Mouse (Mus musculus) lung, postnatal 10 days (tissue): ENCODE results near the gene Dach1.

Experiments used
- DNase-seq: peaks from one replicate; pipeline ENCODE4 v3.0.0; 2021

Gene Dach1

DNA sequence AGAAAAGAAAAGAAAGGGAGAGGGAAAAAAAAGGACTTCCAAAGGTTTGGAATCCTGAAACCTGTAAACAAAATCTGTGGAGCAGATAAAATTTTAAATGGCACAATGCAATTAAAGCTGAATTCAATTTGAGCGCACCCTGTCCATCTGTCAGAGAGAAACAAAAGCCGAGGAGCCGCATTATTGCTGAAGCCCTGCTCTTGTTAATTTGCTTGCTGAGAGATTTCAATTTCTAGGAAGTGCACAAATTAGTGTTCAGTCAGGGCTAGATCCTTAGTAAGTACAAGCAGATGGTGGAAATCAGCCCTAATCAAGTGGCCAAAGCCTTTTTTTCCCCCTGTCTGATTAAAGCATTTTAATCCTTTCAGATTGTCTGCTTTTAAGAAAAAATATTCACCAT, 60.8 kb downstream of the Dach1 start:
- DNase-seq = no peak

DNA sequence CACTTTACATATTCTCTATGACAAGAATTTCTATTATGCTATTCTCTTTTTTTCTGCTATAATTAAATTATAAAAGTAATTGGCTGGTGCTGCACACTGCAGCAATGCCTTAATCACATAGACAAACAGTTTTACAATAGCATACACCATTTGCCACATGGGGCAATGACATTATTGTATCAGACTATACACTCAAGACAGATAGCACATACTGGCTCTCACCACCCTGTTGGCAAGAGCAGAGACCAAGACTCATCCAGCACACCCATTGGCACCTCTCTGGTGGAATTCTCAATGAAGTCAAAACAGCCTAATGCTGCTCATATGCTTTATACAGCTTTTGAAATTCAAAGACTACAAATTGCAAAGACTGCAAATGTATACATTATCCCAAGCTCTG, 63.4 kb downstream of the Dach1 start:
- DNase-seq = no peak

DNA sequence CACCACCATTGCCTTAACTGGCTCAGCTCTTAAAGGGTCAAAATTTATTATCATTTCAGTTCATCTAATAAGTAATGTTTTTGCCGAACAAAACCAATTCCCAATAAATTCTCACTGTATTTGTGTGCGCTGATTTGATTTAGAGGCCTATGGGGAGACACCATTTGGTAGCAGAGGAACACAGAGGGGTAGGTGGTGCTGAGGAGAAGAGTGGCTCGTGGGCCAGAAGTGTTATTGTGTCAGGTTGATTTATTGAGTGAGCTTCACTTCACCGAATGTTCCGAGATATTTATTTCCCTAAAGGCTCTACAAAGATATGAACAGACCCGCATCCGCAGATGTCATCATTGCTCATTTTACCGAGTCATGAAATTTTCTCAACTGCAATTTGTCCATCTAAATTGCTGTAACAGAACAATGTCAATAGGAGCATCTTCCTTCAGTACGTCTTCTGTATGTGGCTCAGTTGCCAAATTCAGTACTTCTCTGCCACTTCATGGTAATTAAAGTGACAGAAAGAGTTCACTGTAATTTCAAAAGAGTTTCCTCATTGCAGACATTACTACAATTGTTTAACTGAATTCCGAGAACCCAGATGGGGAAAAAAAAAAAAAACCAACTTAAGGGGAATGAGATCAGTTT, 65.1 kb downstream of the Dach1 start:
- no peak for DNase-seq

DNA sequence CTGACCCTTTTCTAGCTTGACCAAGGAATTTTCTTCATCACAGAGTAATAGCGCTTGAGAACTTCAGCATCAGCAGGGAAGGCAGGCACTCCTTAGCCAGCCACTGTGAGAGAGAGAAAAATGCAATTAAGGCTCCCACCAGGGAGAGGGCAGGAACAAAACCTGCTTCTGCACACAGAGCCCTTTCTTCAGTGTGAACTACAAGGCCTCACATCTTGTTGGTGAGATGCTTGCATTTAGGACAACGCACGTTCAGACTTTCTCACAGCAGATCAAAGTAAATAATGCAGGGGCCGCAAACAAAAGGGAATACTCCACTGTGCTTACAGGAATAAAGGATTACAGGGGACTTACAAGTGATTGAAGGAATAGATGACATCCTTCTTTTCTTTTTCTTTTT, 74.3 kb downstream of the Dach1 start:
- DNase-seq = no peak

DNA sequence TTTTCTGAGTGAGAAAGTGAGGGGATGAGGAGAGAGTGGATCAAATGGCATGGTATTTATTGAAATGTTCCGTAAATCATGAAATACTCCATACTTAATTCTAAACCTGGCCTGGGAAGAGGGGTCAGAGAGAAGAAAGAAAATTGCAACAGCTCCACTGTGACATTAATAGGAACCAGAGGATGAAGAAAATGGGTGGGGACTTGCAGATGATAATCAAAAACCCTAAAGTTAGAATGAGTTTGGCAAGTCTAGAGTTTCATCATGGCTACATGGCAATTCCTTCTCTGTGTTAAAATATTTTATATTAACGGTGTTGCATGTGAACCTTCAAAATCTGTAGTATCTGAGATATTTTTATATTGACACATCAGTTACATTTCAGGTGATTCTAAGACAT, 80.3 kb downstream of the Dach1 start:
- DNase-seq = no peak

DNA sequence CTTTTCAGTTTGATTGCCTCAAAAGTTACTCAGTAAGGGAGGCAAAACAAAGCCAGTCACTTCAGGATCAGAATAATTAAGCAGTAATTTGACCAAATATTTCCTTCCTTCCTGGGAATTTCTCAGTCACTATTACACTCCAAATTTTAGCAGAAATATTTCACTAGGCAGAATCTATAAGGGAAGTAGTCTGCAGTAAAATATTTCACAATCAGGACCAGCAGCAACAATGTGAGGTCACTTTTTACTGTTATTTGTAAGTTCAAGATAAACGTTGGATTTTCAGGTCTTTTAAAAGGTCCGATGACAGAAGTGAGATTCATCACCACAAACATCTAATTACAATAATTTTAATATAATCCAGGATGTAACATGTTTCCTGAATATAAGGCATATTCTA, 82.2 kb downstream of the Dach1 start:
- DNase-seq = no peak

DNA sequence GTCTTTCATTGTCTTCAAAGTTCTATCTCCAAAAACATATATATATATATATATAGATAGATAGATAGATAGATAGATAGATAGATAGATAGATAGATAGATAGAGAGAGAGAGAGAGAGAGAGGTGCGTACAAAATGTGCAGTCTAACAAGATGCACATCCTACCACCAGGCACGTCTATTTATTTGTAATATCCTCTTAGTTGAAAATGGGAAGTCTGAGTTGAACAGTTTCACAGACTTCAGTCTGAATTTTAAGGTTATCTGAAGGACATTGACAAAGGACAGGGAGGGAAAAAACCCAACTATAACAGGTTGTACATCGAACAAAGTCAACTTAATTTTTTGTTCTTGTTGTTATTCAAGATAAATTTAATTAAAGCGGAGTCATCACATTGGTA, 82.8 kb downstream of the Dach1 start:
- DNase-seq = no peak

DNA sequence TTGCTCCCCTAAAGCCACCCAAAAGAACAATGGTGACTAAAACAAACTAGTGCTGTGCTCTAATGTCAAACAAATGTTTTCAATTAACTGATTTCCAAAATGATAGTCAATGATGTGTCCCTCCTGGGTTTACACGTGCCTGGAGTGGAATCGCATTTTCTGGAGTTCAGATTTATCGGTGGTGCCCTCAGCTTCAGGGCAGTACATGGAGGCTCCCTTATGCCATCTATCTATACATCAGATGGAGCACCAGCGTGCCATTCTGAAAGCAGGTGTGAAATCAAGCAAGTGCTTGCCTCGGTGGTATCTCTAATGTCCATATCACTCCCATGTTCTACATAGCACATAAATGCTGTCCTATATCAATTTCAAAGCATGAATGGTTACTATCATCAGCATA, 84.4 kb downstream of the Dach1 start:
- no peak for DNase-seq

DNA sequence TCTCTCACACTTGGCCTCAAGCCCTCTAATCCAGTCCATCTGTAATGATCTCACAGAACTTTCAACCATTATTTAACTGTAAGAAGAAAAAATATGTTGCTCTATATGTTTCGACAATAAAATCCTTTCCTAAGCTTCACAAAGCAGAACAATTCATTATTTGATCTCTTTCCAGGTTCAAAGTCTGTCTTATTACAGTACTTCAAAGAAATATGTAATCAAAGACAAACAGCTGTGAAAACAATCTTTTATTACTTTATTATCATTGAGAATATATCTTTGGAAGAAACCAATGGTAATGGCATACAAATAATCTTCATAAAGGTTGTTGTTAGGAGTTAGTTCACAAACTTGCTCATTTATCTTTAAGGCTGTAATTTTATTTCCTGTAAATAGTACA, 84.8 kb downstream of the Dach1 start:
- DNase-seq = no peak

DNA sequence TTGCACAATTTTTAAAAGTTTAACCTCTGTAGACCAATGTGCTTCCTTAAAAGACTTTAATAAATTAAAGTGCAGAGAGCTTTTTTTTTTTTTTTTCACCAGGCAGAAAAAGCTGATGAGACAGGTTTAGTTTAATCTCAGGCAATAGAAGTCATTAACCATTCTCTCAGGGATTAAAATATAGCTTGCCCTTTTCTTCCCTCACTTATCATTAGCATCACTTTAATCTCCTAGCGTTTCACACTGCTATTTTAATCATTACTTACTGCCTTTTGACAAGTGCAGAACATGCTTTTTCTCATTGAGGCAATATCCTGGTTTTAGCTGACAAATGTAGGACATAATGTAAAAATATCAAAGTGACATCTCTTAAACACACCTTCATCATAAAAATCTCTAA, 86.1 kb downstream of the Dach1 start:
- DNase-seq = no peak

DNA sequence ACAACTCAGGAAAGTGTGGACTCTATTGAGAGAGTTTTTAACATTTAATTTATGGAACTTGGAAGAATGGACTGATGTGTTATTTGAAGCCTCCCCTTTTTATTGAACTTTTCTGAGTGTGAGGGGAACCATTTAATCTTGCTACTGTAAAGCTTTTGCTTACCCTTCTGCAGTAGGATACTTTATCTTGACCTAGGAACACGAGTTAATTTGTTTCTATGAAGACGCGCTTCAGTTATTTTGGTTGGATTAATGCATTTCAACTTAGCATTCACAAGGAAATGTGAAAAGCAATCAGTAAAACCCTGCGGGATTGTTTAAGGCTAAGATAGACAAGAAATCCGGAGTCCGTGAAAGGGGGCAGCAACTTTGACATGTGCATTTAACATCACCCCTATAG, 89.6 kb downstream of the Dach1 start:
- DNase-seq = no peak

DNA sequence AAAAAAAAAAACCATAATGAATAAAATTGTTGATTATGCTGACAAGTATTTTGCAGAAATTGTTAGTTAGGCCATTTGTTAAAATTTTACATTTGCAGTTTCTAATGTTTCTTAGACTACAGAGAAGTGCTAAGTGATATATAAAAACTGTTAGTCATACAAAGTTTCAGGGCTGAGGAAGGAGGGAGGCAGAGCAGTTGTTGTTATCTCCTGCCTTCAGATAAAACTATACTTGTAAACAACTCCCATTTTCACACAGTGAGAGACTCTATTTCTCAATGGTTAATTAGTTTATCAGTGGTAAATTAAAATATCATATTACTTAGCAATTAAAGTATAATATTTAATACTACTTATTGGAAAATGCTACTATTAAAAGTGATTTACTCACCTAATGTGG, 91.6 kb downstream of the Dach1 start:
- no peak for DNase-seq

DNA sequence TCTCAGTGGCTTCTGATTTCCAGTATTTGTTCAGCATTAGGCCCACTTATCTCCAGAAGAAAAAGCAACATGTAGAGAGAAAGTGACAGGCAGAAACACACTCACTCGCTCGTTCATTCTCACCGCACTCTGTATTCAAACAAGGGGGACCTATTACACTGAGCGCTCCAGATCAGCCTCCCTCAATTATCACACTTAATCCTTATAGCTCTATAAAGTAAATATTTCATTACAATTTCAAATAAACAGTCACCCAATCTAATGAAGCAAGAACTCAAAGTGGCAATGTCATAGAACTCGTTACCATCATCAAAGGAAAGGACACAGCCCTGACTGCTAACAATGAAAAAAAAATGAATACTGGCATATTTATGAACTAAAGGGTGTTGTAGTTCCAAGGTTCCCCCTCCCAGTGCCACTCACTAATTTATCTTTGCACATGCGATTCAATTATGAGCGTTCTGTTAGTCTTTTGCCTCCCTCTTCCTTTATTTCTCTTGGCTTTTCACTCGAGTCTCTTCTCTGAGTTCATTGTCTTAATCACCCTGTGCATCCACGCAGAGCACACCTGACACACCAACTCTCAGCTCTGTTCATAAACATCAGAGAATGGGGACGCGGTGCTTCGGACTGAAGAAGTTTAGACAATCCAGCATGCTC, 96.0 kb downstream of the Dach1 start:
- DNase-seq = no peak

DNA sequence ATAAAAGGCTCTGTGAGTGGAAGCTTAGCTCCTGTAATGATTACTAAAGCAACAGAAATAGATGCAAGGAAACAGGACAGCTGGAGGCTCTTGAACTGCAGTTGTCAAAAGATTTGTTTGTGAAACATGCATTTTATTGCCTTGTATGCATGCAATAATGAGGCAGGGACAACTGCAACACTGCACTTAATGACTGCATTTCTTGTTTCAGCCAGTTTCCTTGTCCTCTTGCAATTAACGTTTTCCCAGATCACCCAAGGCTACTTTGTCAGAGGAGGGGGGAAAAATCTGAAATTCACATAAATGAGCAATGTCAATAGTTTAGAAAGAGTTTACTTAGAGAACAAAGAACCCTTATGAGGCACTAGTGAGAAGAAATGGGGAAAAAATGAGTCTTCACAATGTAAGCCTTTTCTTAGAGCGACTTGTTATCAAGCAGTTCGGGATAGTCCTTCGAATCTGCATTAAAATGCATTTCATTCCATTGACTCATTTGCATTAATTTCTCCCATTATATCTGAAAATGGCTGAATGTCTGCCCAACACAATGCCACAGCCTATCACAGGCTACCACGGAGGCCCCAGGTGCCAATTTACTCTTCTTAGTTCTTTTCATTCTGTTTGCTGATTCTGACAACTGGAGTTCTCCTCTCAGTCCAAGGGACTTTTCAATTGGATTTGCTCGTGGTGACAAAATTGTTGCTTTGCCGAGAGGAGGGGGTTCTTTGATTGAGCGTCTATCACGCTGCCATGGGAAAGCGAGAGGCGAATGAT, 96.7 kb downstream of the Dach1 start:
- no peak for DNase-seq

DNA sequence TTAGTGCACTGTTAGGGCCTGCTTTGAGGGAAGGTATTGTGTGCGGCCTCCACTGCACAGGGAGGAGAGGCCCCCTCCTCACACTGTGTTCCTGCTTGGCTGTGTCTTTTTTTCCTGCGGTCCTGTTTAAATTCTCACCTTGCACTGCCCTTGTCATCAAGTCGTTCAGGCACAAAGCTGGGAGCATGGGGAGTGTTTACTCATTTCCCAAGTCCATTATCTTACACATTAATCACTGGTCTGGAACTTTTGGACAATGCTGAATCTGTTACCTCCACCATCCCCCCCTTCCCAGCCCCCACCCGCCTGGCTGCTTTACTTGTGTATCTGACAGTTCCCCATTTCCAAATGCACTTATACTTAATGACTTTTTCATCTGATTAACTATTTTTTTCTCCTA, 97.7 kb downstream of the Dach1 start:
- no peak for DNase-seq

DNA sequence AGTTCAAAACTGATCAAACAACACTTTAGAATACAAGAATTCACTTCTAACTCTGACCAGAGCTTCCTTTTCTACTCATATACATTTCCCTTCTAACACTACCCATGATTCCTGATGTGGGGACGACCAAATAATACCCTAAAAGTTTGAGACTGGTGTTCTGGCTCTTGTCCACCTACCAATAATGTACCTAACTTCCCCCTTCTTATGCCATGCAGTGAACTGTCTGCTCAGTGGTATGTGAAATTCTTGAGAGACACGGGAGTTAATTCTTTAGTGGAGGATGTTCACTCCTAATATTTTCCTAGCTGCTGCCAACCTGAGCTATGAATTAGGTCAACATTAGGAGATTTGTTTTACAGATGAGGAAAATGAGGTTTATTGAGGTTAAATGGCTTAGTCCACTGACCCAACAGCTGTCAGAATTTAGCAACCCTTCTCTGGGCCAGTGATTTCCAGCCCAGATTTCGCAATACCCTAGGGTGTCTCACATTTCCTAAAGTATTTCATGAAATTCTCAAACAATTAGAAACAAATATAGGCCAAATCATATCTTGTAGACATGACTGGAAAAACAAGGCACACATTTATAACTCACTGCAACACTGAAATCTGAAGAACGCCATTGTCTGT, 102.2 kb downstream of the Dach1 start:
- peak; percentile 41 for DNase-seq

DNA sequence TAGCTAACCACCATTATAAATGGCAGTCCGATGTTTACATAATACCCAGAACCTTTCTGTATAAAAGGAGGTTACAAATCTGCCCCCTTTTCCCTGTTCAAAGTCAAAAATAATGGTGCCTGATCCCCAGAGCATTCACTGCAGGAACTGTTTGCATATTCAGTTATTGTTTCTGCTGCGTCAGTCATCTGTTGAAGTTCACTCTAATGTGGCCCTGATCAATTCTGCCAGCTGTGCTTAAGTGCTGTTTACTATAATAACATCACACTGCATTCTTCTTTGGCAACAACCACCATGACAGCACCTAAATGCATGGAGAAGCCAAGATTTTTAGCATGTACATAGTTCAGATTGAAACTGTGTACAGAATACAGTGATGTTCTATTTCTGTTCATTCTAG, 105.4 kb downstream of the Dach1 start:
- DNase-seq = no peak

DNA sequence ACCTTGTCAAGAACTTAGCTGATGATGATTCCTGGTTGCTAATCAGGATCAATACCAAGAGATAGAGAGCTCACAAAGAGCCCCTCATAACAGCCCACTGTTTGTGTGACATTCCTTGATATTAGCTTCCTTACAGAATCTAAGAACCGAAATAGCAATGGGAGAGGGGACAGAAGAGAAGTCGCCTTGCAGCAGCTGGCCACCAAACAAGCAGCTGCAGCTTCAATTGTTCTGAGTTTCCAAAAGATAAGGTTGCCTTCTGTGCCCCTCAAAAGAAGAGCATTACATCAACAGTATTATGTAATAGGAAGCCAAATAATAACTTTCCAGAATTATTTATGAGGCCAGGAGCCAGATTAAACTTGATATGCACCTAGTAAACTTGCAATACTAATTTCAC, 120.2 kb downstream of the Dach1 start:
- DNase-seq = no peak

DNA sequence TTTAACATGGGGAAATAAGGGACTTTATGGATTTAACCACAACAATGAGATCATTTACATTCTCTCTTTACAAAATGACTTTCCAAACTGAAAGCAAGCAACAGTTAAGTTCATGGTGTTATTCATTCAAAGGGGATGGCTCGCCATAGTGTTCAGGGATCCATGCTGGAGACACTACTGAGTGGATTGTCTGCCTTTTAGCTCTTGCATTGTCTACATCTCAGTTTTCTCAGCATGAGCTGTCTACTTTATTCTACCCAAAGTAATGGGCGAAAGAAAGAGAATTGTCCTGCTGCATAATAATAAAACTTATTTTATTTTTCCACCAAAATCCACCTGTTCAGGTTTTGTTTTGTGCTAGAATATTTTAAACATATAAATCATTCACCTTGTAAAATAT, 121.2 kb downstream of the Dach1 start:
- no peak for DNase-seq

DNA sequence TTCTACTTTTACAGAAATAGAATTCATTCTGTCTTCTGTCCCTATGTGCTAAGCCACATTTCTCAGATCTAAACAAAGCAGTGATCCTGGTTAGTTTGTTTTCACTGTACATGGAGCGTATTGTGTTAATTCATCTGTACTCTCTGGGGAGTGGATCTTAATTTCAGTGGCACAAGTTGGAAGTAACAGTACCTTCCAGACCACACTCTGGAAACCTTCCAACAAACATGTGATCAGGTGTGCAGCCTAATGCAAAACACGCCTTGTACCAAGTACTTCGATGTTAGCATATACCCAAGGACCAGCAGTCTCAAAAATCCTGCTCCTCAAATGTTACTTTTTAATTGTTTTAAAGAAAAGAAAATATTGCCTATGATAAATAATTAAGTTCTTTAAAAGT, 121.9 kb downstream of the Dach1 start:
- DNase-seq = no peak

DNA sequence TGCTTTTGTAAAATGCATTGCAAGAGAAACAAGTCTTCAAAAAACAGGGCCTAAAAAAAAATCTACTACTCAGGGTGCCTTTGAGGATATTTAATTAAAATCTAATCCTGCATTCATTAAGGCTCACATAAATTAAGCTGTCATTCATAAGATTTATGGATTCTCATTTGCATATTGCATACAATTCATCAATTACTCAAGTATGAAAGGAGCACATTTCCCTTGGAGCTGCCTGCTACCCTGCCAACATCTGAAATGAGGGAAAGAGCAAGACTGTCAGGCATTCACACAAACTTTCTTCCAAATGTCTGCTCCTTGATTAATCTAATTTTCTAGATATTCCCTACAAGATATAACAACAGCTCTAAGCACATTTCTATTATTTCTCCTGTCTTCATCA, 122.6 kb downstream of the Dach1 start:
- no peak for DNase-seq

DNA sequence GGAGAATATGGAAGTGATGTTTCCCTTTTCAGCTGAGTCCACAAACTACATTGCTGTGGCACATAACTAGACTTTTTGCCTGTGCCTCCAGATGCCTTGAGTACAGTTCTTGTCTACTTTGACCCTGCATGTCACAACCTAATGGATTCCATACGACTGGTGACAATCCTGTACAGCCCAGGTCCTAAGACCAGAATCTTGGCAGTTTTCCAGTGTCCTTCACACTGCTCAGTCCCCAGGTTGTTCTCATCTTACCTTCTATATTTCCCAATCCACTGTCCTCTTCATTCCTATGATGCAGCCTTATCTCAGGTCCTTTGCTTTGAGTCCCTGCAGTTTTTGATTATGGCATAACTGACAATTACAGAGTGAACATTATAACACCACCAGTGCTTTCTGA, 131.0 kb downstream of the Dach1 start:
- DNase-seq = no peak

DNA sequence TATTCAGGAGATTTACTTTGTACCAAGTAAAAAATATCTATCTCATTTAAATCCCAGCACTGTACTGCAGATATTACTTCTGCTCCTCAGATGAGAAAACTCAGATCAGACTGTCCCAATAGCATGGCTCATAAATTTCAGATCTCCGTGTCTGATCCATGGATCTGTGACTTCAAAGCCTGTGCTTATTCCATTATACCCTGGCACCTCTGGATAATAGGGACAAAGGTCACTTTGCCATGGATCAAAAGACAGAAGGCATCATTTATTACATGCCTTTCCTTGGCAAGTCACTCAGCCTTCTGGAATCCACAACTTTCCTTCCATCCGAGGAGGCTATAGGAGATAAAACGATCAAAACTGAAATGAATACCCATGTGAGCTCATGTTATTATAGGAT, 132.4 kb downstream of the Dach1 start:
- no peak for DNase-seq

DNA sequence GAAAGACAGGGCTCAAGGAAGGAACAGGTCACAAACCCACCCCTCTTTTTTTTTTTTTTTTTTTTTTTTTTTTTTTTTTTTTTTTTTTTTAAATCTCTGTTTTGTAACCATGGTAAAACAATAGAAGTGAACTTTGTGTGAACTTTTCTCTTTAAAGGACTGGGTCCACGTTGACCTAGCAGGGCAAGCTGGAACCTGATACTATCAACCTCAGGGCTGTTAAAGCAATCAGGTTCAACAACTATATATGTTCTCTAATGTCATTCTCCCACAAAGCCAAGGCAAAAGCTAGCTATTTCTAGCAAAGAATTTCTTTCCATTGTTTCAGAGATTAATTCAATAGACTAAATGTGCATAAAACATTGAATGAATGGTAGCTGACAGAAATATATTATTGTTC, 134.3 kb downstream of the Dach1 start:
- no peak for DNase-seq
